Mouse (Mus musculus) embryo, embryonic 9.5 days (tissue): ENCODE measurements around the gene Ccdc85c.

Source experiments
- DNase-seq: peaks from one replicate; pipeline ENCODE4 v3.0.0-alpha.2; 2017; ENCODE audit errors: extremely low spot score

Ccdc85c gene

GRCm38 (mm10) chr12:108178331-108179245 lies 96.6 kb downstream of the Ccdc85c start:
- DNase-seq, result peak; percentile 59

GRCm38 (mm10) chr12:108176366-108176765 lies 98.9 kb downstream of the Ccdc85c start:
- no peak for DNase-seq

GRCm38 (mm10) chr12:108174606-108175505 lies 100.4 kb downstream of the Ccdc85c start:
- DNase-seq, result no peak

GRCm38 (mm10) chr12:108172639-108173038 lies 102.6 kb downstream of the Ccdc85c start:
- no peak for DNase-seq

- no peak for DNase-seq
Observed at GRCm38 (mm10) chr12:108171336-108171735, 103.9 kb downstream of the Ccdc85c start.

GRCm38 (mm10) chr12:108170467-108170866 lies 104.8 kb downstream of the Ccdc85c start:
- no peak for DNase-seq

- no peak for DNase-seq
Observed at GRCm38 (mm10) chr12:108168909-108169308, 106.3 kb downstream of the Ccdc85c start.

- no peak for DNase-seq
Observed at GRCm38 (mm10) chr12:108163706-108164105, 111.5 kb downstream of the Ccdc85c start.

- DNase-seq, result peak; percentile 24
Observed at GRCm38 (mm10) chr12:108162036-108162435, 113.2 kb downstream of the Ccdc85c start.

- DNase-seq, result no peak
Observed at GRCm38 (mm10) chr12:108159863-108160262, 115.4 kb downstream of the Ccdc85c start.
